Mouse (Mus musculus) bone marrow, adult 2 months (tissue): ENCODE measurements around the gene P2rx4.

ENCODE experiments used
- CTCF ChIP-seq: fragments of 200-500 bp; IDR thresholded peaks from 2 replicates; pipeline ENCODE4 v1.5.1; 2011; ENCODE audit warnings: low read length, control low read depth; ENCODE audit not compliant: control insufficient read depth, insufficient read depth
- POLR2A ChIP-seq: fragments of 200-500 bp; IDR thresholded peaks from 2 replicates; pipeline ENCODE4 v1.6.1; 2011; ENCODE audit warnings: low read depth, mild to moderate bottlenecking, control low read depth, low read length, borderline replicate concordance; ENCODE audit not compliant: control insufficient read depth

DNA sequence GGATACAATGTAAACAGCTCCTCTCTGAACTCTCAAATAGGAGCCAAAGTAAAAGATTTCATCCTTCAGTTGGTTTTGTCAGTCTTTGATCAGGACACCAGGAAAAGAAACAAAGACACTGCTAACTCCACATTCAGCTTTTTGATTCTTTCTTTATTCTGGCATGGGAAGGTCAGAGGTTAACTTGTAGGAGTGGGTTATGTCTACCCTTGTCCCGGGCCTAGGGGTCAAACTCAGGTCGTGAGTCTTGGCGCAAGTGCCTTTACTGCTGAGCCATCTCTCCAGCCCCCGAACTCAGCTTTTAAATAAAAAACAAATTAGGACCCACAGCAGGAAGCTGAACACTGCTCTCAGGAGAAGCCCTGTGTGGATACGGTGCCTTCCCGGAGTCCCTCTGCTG, 48.8 kb downstream of the P2rx4 start:
- TF ChIP-seq CTCF = no peak
- no peak for TF ChIP-seq POLR2A
